Mouse (Mus musculus): ENCODE measurements around the gene Adra2c. TPM values are rescaled to one million over a fixed set of nuclear protein-coding genes. Genes with fewer than 3 reads are reported as not detected.

The Adra2c gene
- polyA plus RNA-seq, 2 experiments, result 0.10 to 0.15 TPM

DNA sequence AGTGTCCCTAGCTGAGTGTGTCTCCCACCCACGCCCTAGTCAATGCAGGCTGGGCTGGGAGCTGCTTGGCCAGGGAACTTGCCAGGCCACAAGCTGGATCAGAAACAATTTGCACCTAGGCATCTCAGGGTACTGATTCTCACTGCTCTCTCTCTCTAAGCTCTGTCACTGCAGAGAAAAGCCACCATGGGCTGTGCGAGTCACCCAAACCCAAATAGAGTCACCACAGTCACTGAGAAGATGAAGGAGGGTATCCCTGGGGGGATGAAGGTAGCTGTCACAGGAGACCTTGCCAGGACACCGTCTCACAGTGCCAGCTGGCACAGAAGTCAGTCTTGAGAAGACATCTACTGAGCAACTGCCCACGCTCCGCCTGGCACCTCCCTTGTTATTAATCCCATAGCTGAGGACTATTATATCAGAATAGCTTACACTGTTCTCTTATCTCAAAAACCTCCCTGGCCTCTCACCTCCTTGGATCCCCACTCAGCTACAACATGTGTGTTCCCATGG lies 33.7 kb downstream of the Adra2c start:
- ATAC-seq (ENCODE audit: low FRiP score, low read depth), result no peak
- no peak for DNase-seq (ENCODE audit: low spot score)
- TF ChIP-seq POLR2A (IDR thresholded peaks at IDR 0.05; ENCODE audit: borderline replicate concordance, extremely low read depth, insufficient read depth, insufficient read length), result no peak
- no peak overlapping the region for H3K9ac ChIP-seq (ENCODE audit: low read depth, low read length, severe bottlenecking)
- no peaks in the 10 kb centered on the region for H3K9me3 ChIP-seq (ENCODE audit: control insufficient read depth, low read length)
- H3K4me1 ChIP-seq (ENCODE audit: control insufficient read depth, insufficient read depth, low read length), result no peaks in the 10 kb centered on the region
- no peak overlapping the region for H3K27ac ChIP-seq (replicated peaks; ENCODE audit: low read depth, low read length)
- H3K36me3 ChIP-seq (ENCODE audit: control insufficient read depth, insufficient read depth, low read length), result no peaks in the 10 kb centered on the region
- 84% methylated on average over 5 of the region's 5 CpGs for WGBS
- no peak overlapping the region for H3K4me3 ChIP-seq (replicated peaks; ENCODE audit: low read length)
- peaks cover 26% of the 10 kb centered on the region for H3K27me3 ChIP-seq (ENCODE audit: control insufficient read depth, insufficient read depth, low read length)
- no peak overlapping the region for H3K4me2 ChIP-seq (replicated peaks; ENCODE audit: low read depth, low read length, severe bottlenecking)

DNA sequence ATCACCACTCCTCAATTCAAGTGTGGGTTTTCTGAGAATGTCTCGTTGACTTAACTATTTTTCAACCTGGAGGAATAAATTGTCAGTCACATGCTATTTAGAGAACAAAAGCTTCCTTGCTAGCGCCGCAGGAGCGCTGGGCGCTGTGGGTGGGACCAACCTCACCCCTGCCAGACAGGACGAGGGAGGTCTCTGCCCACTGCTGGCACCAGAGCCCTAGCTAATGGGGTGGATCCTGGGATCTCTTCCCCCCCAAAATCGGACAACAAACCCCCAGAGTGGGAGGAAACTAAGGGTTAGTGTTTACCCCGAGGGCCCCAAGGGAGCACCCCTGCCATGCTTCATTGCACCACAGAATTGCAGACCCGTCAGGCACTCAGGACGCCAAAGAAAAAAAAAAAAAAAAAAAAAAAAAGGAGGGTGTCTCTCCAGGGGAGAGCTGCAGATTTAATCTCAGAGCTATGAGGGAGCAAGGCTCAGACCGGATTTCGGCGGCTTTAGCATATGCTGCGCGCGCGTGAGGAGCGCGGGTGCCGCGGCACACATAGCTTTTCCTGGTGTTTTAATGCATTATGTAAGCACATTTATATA lies 35.2 kb downstream of the Adra2c start:
- H3K36me3 ChIP-seq (ENCODE audit: control insufficient read depth, insufficient read depth, low read length), result no peaks in the 10 kb centered on the region
- peak overlapping the region; percentile 10; the same call in 1 of the 2 replicates for H3K4me3 ChIP-seq (replicated peaks; ENCODE audit: low read length)
- no peak overlapping the region for H3K27ac ChIP-seq (replicated peaks; ENCODE audit: low read depth, low read length)
- H3K9ac ChIP-seq (ENCODE audit: low read depth, low read length, severe bottlenecking), result no peak overlapping the region
- H3K4me2 ChIP-seq (replicated peaks; ENCODE audit: low read depth, low read length, severe bottlenecking), result peak overlapping the region; percentile 16; the same call in 1 of the 2 replicates
- H3K4me1 ChIP-seq (ENCODE audit: control insufficient read depth, insufficient read depth, low read length), result no peaks in the 10 kb centered on the region
- H3K9me3 ChIP-seq (ENCODE audit: control insufficient read depth, low read length), result no peaks in the 10 kb centered on the region
- under 1% methylated on average over 21 of the region's 21 CpGs for WGBS
- peaks cover 26% of the 10 kb centered on the region for H3K27me3 ChIP-seq (ENCODE audit: control insufficient read depth, insufficient read depth, low read length)
- DNase-seq (ENCODE audit: low spot score), result no peak
- no peak for ATAC-seq (ENCODE audit: low FRiP score, low read depth)
- TF ChIP-seq POLR2A (IDR thresholded peaks at IDR 0.05; ENCODE audit: borderline replicate concordance, extremely low read depth, insufficient read depth, insufficient read length), result no peak

DNA sequence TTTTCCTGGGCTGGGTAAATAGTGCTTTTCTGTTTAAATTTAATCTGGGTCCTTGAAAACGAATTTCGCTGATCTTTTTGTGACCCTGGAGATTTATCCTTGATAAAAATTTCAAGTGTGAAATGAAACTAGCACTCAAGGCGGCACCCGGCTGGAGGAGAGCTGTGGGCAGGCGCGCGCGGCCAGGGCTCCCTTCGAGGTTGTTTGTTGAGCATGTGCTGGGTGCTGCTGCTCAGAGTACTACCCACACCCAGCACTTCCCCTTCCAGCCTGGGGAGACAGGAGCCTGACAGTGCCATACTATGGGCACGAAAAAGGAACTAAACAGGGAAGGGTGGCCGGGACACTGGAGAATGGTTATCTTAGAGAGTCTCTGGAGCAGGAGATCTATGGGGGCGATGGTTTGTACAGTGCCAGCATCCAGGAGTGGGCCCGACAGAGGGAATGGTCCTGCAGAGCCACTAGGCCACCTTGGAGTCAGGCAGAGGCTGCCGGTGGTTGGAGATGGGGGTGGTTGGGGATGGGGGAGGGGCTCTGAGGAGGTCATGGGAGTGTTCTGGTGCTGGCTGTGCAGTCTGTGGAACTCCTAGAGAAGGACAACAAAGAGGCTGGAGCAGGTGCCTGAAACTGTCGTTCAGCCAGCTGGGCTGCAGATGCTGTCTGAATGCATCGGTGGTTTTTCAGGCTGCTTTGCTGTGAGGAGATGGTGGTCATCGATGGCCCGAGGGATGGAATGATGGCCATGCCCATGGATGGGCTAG lies 35.9 kb downstream of the Adra2c start:
- H3K36me3 ChIP-seq (ENCODE audit: control insufficient read depth, insufficient read depth, low read length), result no peaks in the 10 kb centered on the region
- ATAC-seq (ENCODE audit: low FRiP score, low read depth), result no peak
- no peaks in the 10 kb centered on the region for H3K9me3 ChIP-seq (ENCODE audit: control insufficient read depth, low read length)
- no peak for DNase-seq (ENCODE audit: low spot score)
- no peaks in the 10 kb centered on the region for H3K4me1 ChIP-seq (ENCODE audit: control insufficient read depth, insufficient read depth, low read length)
- H3K27me3 ChIP-seq (ENCODE audit: control insufficient read depth, insufficient read depth, low read length), result peaks cover 26% of the 10 kb centered on the region
- WGBS, result 24% methylated on average over 18 of the region's 18 CpGs
- peak overlapping the region; percentile 10; the same call in 1 of the 2 replicates for H3K4me3 ChIP-seq (replicated peaks; ENCODE audit: low read length)
- H3K9ac ChIP-seq (ENCODE audit: low read depth, low read length, severe bottlenecking), result no peak overlapping the region
- H3K27ac ChIP-seq (replicated peaks; ENCODE audit: low read depth, low read length), result no peak overlapping the region
- peak overlapping the region; percentile 16; the same call in 1 of the 2 replicates for H3K4me2 ChIP-seq (replicated peaks; ENCODE audit: low read depth, low read length, severe bottlenecking)
- TF ChIP-seq POLR2A (IDR thresholded peaks at IDR 0.05; ENCODE audit: borderline replicate concordance, extremely low read depth, insufficient read depth, insufficient read length), result no peak

DNA sequence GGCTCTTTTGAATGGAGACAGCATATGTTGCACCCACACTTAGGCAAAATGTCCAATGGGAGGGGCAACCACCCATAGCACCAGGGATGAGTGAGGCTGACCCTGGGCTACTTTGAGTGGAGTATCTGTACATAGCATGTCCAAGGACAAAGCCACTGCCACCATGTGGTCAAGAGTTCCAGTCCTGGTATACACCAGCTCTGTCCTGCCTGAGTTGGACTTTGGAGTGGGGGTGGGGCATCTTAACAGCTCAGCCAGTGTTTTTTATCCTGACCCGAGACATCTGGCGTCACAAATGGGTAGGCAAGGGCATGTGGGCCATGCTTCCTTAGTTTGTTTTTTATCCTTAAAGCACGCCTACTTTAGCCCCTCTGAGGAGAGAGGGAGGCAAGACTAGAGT lies 36.5 kb downstream of the Adra2c start:
- Histone ChIP-seq H3K36me3 (ENCODE audit: control insufficient read depth, insufficient read depth, low read length) (no peaks in the 10 kb centered on the region), H3K9ac (ENCODE audit: low read depth, low read length, severe bottlenecking) (no peak overlapping the region), H3K27ac (replicated peaks; ENCODE audit: low read depth, low read length) (no peak overlapping the region), H3K4me2 (replicated peaks; ENCODE audit: low read depth, low read length, severe bottlenecking) (no peak overlapping the region), H3K4me3 (replicated peaks; ENCODE audit: low read length) (no peak overlapping the region), H3K9me3 (ENCODE audit: control insufficient read depth, low read length) (no peaks in the 10 kb centered on the region), H3K4me1 (ENCODE audit: control insufficient read depth, insufficient read depth, low read length) (no peaks in the 10 kb centered on the region), H3K27me3 (ENCODE audit: control insufficient read depth, insufficient read depth, low read length) (peaks cover 26% of the 10 kb centered on the region)
- ATAC-seq (ENCODE audit: low FRiP score, low read depth), result no peak
- no peak for DNase-seq (ENCODE audit: low spot score)
- no peak for TF ChIP-seq POLR2A (IDR thresholded peaks at IDR 0.05; ENCODE audit: borderline replicate concordance, extremely low read depth, insufficient read depth, insufficient read length)
- WGBS, result 34% methylated on average over 3 of the region's 3 CpGs

DNA sequence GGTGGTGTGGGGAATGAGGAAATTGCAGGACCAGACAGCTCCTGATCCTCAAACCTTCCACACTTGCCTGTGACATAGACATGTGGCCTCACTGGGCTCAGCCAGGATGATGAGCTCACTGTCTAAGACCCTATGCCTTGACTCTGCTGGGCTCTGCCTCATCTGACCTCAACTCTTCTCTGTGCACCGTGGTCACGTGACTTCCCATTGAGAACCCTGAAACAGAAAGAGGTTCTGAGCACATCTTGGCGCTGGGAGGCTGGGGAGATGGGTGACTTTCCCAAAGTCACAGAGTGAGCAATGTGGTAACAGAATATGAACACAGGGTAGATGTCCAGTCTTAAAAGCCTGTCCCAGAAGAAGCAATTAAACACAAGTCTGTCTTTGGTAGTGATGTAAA lies 37.1 kb downstream of the Adra2c start:
- TF ChIP-seq POLR2A (IDR thresholded peaks at IDR 0.05; ENCODE audit: borderline replicate concordance, extremely low read depth, insufficient read depth, insufficient read length), result no peak
- peaks cover 26% of the 10 kb centered on the region for H3K27me3 ChIP-seq (ENCODE audit: control insufficient read depth, insufficient read depth, low read length)
- ATAC-seq (ENCODE audit: low FRiP score, low read depth), result no peak
- DNase-seq (ENCODE audit: low spot score), result no peak
- no peak overlapping the region for H3K9ac ChIP-seq (ENCODE audit: low read depth, low read length, severe bottlenecking)
- no peak overlapping the region for H3K4me2 ChIP-seq (replicated peaks; ENCODE audit: low read depth, low read length, severe bottlenecking)
- WGBS, result 89% methylated on average over 3 of the region's 3 CpGs
- H3K4me1 ChIP-seq (ENCODE audit: control insufficient read depth, insufficient read depth, low read length), result no peaks in the 10 kb centered on the region
- no peaks in the 10 kb centered on the region for H3K9me3 ChIP-seq (ENCODE audit: control insufficient read depth, low read length)
- H3K27ac ChIP-seq (replicated peaks; ENCODE audit: low read depth, low read length), result no peak overlapping the region
- H3K4me3 ChIP-seq (replicated peaks; ENCODE audit: low read length), result no peak overlapping the region
- no peaks in the 10 kb centered on the region for H3K36me3 ChIP-seq (ENCODE audit: control insufficient read depth, insufficient read depth, low read length)

Data from limb, embryonic 14.5 days (tissue).